Mouse (Mus musculus) layer of hippocampus, adult 9-11 months (tissue): ENCODE results near the gene Trim10.

Experiments
- DNase-seq: peaks from one replicate; pipeline ENCODE4 v3.0.0; 2022

Gene Trim10

GRCm38 (mm10) chr17:36915076-36915475 is 45.7 kb downstream of the Trim10 start:
- DNase-seq, result peak; percentile 32

DNA sequence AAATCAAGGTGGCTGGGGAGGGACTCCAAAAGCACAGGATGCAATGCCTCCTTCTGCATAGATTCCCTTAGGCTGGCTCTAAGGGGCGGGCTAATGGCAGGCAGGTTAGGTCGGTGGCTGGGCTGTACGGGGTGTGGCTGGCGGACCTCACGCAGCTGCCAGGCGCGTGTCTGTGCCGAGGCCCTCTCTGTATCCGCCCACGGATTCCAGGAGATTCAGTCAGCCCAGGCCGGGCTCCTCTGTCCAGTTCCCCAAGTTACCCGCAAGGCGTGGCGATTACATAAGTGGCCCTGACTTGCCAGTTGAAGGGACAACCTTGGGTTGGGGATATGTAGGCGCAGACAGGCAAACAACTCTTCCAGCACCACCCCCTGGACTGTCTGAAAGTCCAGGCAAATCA is 50.9 kb downstream of the Trim10 start:
- DNase-seq, result no peak

DNA sequence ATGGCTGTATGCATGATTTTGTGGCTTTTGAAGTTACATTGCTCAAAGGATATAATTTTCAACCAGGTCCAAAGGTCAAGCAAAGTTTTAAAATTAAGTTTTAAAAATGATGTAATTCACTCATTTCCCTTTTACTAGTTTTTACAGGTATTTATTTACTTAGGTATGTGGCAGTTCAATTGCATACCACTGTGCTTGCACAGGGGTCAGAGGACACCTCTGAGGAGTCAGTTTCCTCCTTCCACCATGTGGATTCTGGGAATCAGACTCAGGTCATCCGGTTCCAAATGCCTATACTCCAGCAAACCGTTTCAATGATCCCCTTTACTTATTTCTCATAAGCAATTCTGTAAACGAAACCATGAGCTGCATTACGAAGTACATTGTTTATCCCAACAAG is 53.3 kb downstream of the Trim10 start:
- DNase-seq, result no peak

DNA sequence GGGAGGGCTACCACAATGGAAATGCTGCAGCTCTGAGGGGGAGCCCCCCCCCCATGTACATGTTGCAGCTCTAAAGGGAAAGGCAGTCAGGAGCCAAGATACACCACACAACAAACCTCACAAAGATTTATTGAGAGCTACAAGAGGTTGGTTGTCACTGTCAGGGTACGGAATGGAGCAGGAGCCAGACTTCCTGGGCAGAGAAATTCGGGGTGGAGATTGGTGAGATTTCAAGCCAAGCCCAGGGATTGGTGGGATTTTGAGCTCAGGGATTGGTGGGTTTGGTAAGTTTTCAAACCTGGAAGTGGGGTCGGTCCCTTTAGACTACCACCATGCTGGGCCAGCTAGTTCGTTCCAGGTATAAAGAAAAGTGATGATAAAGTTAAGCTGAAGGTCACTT is 54.1 kb downstream of the Trim10 start:
- DNase-seq, result no peak
